Mouse (Mus musculus) megakaryocyte, embryonic 14.5 days (primary cell): ENCODE results near the gene Tapbp.

Experiments
- FLI1 ChIP-seq: IDR thresholded peaks from 2 replicates; pipeline ENCODE4 v1.6.1; 2012; ENCODE audit warnings: low read length, inconsistent platforms, mixed read lengths
- GATA1 ChIP-seq: IDR thresholded peaks from 3 replicates; pipeline ENCODE4 v1.6.1; 2012; ENCODE audit warnings: mixed read lengths, low read length, inconsistent platforms, borderline replicate concordance

GRCm38 (mm10) chr17:33948905-33949537, 33.3 kb downstream of the Tapbp start:
- TF ChIP-seq FLI1 (no peak), GATA1 (no peak)
